Mouse (Mus musculus) forebrain, embryonic 13.5 days (tissue): Measurements from ENCODE around the gene Nav2. TPM values are rescaled to one million over a fixed set of nuclear protein-coding genes. Genes with fewer than 3 reads are reported as not detected.

ENCODE experiments used
- ATAC-seq: fragments of 200-750 bp; cut with Nextera tagmentation; 2 replicates; pipeline ENCODE4 v1.8.0; 2017
- H3K27ac ChIP-seq: fragments of 300-500 bp; sonication (generic); 2 replicates; pipeline ENCODE4 v1.5.1; 2015; ENCODE audit warnings: inconsistent platforms, mild to moderate bottlenecking, moderate library complexity
- H3K27me3 ChIP-seq: fragments of 300-500 bp; sonication (generic); 2 replicates; pipeline ENCODE4 v1.6.1; 2015; ENCODE audit warnings: mild to moderate bottlenecking, inconsistent platforms
- H3K36me3 ChIP-seq: fragments of 300-500 bp; sonication (generic); 2 replicates; pipeline ENCODE4 v1.6.1; 2015; ENCODE audit warnings: mild to moderate bottlenecking, inconsistent platforms; ENCODE audit not compliant: poor library complexity, severe bottlenecking
- H3K4me1 ChIP-seq: fragments of 300-500 bp; sonication (generic); 2 replicates; pipeline ENCODE4 v1.6.1; 2015; ENCODE audit warnings: inconsistent platforms
- H3K4me2 ChIP-seq: fragments of 300-500 bp; sonication (generic); 2 replicates; pipeline ENCODE4 v1.6.1; 2015; ENCODE audit warnings: inconsistent platforms, mild to moderate bottlenecking, moderate library complexity
- H3K4me3 ChIP-seq: fragments of 300-500 bp; sonication (generic); 2 replicates; pipeline ENCODE4 v1.5.1; 2015; ENCODE audit warnings: mild to moderate bottlenecking, inconsistent platforms
- H3K9ac ChIP-seq: fragments of 300-500 bp; sonication (generic); 2 replicates; pipeline ENCODE4 v1.6.1; 2015; ENCODE audit warnings: mild to moderate bottlenecking, inconsistent platforms
- H3K9me3 ChIP-seq: fragments of 300-500 bp; sonication (generic); replicated peaks from 2 replicates; pipeline ENCODE4 v1.6.1; 2016; ENCODE audit warnings: inconsistent platforms
- WGBS: fragments of 180-500 bp; shearing (Covaris S2); methylation state at CpG from one replicate; pipeline ENCODE4 v1.1.7; 2015; 5-methylcytosine and 5-hydroxymethylcytosine counted together
- polyA plus RNA-seq: library from polyadenylated mRNA; unstranded; fragments of >200 nt; fragmentation: Nextera tagmentation; extraction: Ambion mirVana; gene quantifications from 2 replicates; pipeline ENCODE4 v1.2.1, GENCODE M21; 2015

Nav2 gene
- polyA plus RNA-seq, 1 experiment from 2014 or later, result 11.2 TPM

DNA sequence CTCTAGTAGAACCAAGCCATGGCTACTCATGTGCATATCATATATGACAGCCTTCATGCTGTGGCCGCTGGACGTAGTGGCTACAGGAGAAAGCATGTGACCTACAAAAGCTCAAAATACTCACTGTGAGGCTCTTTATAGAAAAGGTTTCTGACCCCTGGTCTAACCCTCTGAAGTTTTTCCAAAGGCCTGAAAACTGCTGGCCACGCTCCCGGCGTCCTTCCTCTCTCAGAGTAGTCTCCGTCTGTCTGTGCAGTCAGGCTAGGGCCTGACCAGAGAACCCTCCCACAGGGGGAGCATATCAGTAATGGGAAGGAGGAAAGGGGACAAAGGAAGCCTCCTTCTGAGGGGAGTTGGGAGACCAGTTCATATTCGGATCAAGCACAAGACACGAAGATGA lies 302.2 kb downstream of the Nav2 start:
- Histone ChIP-seq H3K4me3 (no peak overlapping the region), H3K36me3 (no peaks in the 10 kb centered on the region), H3K27me3 (no peaks in the 10 kb centered on the region), H3K9me3 (no peaks in the 10 kb centered on the region), H3K4me2 (no peak overlapping the region), H3K4me1 (peaks cover 3% of the 10 kb centered on the region; the same call in 1 of the 2 replicates), H3K9ac (no peak overlapping the region), H3K27ac (no peak overlapping the region)
- no peak for ATAC-seq
- 92% methylated on average over 8 of the region's 8 CpGs for WGBS

- 76% methylated on average over 4 of the region's 4 CpGs for WGBS
- Histone ChIP-seq H3K27ac (no peak overlapping the region), H3K4me3 (no peak overlapping the region), H3K36me3 (no peaks in the 10 kb centered on the region), H3K4me2 (no peak overlapping the region), H3K27me3 (no peaks in the 10 kb centered on the region), H3K9ac (no peak overlapping the region), H3K9me3 (no peaks in the 10 kb centered on the region), H3K4me1 (peaks cover 3% of the 10 kb centered on the region; the same call in 1 of the 2 replicates)
- ATAC-seq, result no peak
These were observed 304.5 kb downstream of the Nav2 start for GRCm38 (mm10) chr7:49213011-49213410.

DNA sequence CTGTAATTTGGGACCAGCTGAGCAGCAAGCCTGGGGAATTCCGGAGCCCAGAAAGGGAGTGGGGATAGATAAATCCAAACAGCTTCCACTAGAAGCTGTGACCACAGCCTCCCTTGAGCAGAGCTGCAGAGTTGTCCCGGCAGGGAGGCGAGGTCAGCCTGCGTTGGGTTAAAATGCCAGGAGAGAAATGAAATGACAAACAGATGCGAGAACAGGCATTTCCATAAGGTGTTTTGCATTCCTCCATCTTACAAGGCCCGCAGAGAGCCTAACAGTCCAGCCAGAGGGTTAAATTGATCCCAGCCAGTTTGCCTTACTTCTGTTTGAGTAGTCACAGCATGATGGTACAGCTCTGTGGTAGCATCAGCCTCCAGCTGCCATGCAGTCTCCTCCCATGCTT lies 309.3 kb downstream of the Nav2 start:
- no peak overlapping the region for H3K4me3 ChIP-seq
- H3K27me3 ChIP-seq, result no peaks in the 10 kb centered on the region
- ATAC-seq, result no peak
- no peak overlapping the region for H3K27ac ChIP-seq
- no peak overlapping the region for H3K9ac ChIP-seq
- H3K36me3 ChIP-seq, result no peaks in the 10 kb centered on the region
- no peaks in the 10 kb centered on the region for H3K9me3 ChIP-seq
- no peak overlapping the region for H3K4me2 ChIP-seq
- WGBS, result 77% methylated on average over 6 of the region's 6 CpGs
- H3K4me1 ChIP-seq, result no peaks in the 10 kb centered on the region

- Histone ChIP-seq H3K4me2 (no peak overlapping the region), H3K27me3 (no peaks in the 10 kb centered on the region), H3K27ac (no peak overlapping the region), H3K9ac (no peak overlapping the region), H3K4me1 (no peaks in the 10 kb centered on the region), H3K4me3 (no peak overlapping the region), H3K9me3 (no peaks in the 10 kb centered on the region), H3K36me3 (no peaks in the 10 kb centered on the region)
- no peak for ATAC-seq
- WGBS, result 82% methylated on average over 5 of the region's 5 CpGs
These were observed 317.2 kb downstream of the Nav2 start for GRCm38 (mm10) chr7:49225741-49226140.

GRCm38 (mm10) chr7:49232969-49233368 lies 324.5 kb downstream of the Nav2 start:
- no peak overlapping the region for H3K4me2 ChIP-seq
- H3K36me3 ChIP-seq, result no peaks in the 10 kb centered on the region
- ATAC-seq, result no peak
- no peaks in the 10 kb centered on the region for H3K27me3 ChIP-seq
- WGBS, result 87% methylated on average over 2 of the region's 2 CpGs
- no peaks in the 10 kb centered on the region for H3K4me1 ChIP-seq
- H3K27ac ChIP-seq, result no peak overlapping the region
- H3K9ac ChIP-seq, result no peak overlapping the region
- H3K4me3 ChIP-seq, result no peak overlapping the region
- no peaks in the 10 kb centered on the region for H3K9me3 ChIP-seq

- no peaks in the 10 kb centered on the region for H3K4me1 ChIP-seq
- H3K9me3 ChIP-seq, result no peaks in the 10 kb centered on the region
- no peak for ATAC-seq
- no peaks in the 10 kb centered on the region for H3K27me3 ChIP-seq
- no peak overlapping the region for H3K27ac ChIP-seq
- no peak overlapping the region for H3K4me2 ChIP-seq
- H3K4me3 ChIP-seq, result no peak overlapping the region
- no peaks in the 10 kb centered on the region for H3K36me3 ChIP-seq
- WGBS, result 84% methylated on average over 8 of the region's 8 CpGs
- no peak overlapping the region for H3K9ac ChIP-seq
These were observed 325.8 kb downstream of the Nav2 start for GRCm38 (mm10) chr7:49234288-49234687.

GRCm38 (mm10) chr7:49235271-49235681 lies 326.8 kb downstream of the Nav2 start:
- Histone ChIP-seq H3K27me3 (no peaks in the 10 kb centered on the region), H3K9ac (no peak overlapping the region), H3K4me2 (no peak overlapping the region), H3K4me1 (no peaks in the 10 kb centered on the region), H3K9me3 (no peaks in the 10 kb centered on the region), H3K36me3 (no peaks in the 10 kb centered on the region), H3K27ac (no peak overlapping the region), H3K4me3 (no peak overlapping the region)
- whole genome bisulfite sequencing, result 81% methylated on average over 9 of the region's 9 CpGs
- no peak for ATAC-seq

- Histone ChIP-seq H3K27ac (no peak overlapping the region), H3K9ac (no peak overlapping the region), H3K27me3 (no peaks in the 10 kb centered on the region), H3K4me1 (no peaks in the 10 kb centered on the region), H3K36me3 (no peaks in the 10 kb centered on the region), H3K9me3 (no peaks in the 10 kb centered on the region), H3K4me3 (no peak overlapping the region), H3K4me2 (no peak overlapping the region)
- 80% methylated on average over 3 of the region's 3 CpGs for WGBS
- no peak for ATAC-seq
These were observed 327.3 kb downstream of the Nav2 start for GRCm38 (mm10) chr7:49235821-49236220.

- Histone ChIP-seq H3K4me3 (no peak overlapping the region), H3K4me1 (peaks cover 3% of the 10 kb centered on the region), H3K9ac (no peak overlapping the region), H3K27me3 (peaks cover 8% of the 10 kb centered on the region; the same call in 1 of the 2 replicates), H3K4me2 (no peak overlapping the region), H3K9me3 (no peaks in the 10 kb centered on the region), H3K36me3 (no peaks in the 10 kb centered on the region), H3K27ac (no peak overlapping the region)
- 86% methylated on average over 7 of the region's 7 CpGs for WGBS
- ATAC-seq, result no peak
These were observed 331.9 kb downstream of the Nav2 start for GRCm38 (mm10) chr7:49240461-49240860.

DNA sequence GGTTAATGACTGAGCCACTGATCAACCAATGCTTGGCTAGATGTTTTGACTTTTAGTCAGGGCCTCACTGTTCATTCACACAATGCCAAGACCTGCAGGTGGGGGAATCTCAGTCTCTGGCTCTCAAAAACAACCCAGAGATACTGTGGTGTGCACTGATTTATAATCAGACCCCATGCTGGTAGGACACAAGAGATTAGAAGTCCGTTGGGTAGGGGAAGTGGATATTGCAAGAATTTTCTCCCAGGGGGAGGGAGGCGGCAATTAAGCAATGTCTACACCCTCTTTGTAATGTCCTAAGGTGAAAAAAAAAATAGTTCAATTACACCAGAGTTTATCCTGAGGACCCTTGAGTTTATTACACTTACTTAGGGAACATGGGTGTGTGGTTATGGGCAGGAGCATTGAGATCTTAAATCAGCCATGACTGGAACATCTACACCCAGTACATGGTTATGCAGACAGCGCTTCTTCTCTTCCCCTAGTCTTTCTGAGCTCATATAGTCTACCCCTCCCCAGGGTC lies 332.8 kb downstream of the Nav2 start:
- ATAC-seq, result no peak

GRCm38 (mm10) chr7:49242261-49242660 lies 333.7 kb downstream of the Nav2 start:
- H3K4me2 ChIP-seq, result no peak overlapping the region
- WGBS, result 59% methylated on average over 5 of the region's 5 CpGs
- no peak overlapping the region for H3K9ac ChIP-seq
- H3K36me3 ChIP-seq, result no peaks in the 10 kb centered on the region
- H3K4me3 ChIP-seq, result no peak overlapping the region
- H3K9me3 ChIP-seq, result no peaks in the 10 kb centered on the region
- H3K27ac ChIP-seq, result no peak overlapping the region
- no peak for ATAC-seq
- H3K4me1 ChIP-seq, result peaks cover 16% of the 10 kb centered on the region
- H3K27me3 ChIP-seq, result peaks cover 13% of the 10 kb centered on the region

More for the DNA sequence above, 332.8 kb downstream of the Nav2 start:
- Histone ChIP-seq H3K9me3 (no peaks in the 10 kb centered on the region), H3K27me3 (peaks cover 8% of the 10 kb centered on the region; the same call in 1 of the 2 replicates), H3K4me3 (no peak overlapping the region), H3K4me2 (no peak overlapping the region), H3K4me1 (peaks cover 6% of the 10 kb centered on the region), H3K9ac (no peak overlapping the region), H3K36me3 (no peaks in the 10 kb centered on the region), H3K27ac (no peak overlapping the region)
- 57% methylated on average over 3 of the region's 3 CpGs for WGBS

- Histone ChIP-seq H3K4me1 (peaks cover 24% of the 10 kb centered on the region), H3K27me3 (peaks cover 22% of the 10 kb centered on the region), H3K4me3 (no peak overlapping the region), H3K9me3 (no peaks in the 10 kb centered on the region), H3K27ac (no peak overlapping the region), H3K9ac (no peak overlapping the region), H3K36me3 (no peaks in the 10 kb centered on the region), H3K4me2 (no peak overlapping the region)
- 86% methylated on average over 4 of the region's 4 CpGs for WGBS
- no peak for ATAC-seq
These were observed 334.6 kb downstream of the Nav2 start for GRCm38 (mm10) chr7:49243079-49243478.

- peak overlapping the region; percentile 54 for H3K4me3 ChIP-seq
- H3K4me2 ChIP-seq, result peak overlapping the region; percentile 97
- no peaks in the 10 kb centered on the region for H3K9me3 ChIP-seq
- H3K27ac ChIP-seq, result peak overlapping the region; percentile 38
- peak overlapping the region; percentile 76 for H3K9ac ChIP-seq
- H3K36me3 ChIP-seq, result no peaks in the 10 kb centered on the region
- peak; percentile 97 for ATAC-seq
- peaks cover 46% of the 10 kb centered on the region for H3K4me1 ChIP-seq
- peaks cover 36% of the 10 kb centered on the region for H3K27me3 ChIP-seq
- under 1% methylated on average over 64 of the region's 68 CpGs for WGBS
These were observed 337.2 kb downstream of the Nav2 start for GRCm38 (mm10) chr7:49245537-49246239.
